Mouse (Mus musculus) heart, embryonic 11.5 days (tissue): ENCODE measurements around the gene Nr1i3. TPM values are rescaled to one million over a fixed set of nuclear protein-coding genes. Genes with fewer than 3 reads are reported as not detected.

Experiments used
- ATAC-seq: fragments of 200-750 bp; cut with Nextera tagmentation; replicated peaks from 2 replicates; pipeline ENCODE4 v1.8.0; 2017; ENCODE audit warnings: moderate library complexity; ENCODE audit not compliant: insufficient number of reproducible peaks, low FRiP score, low TSS enrichment
- H3K27ac ChIP-seq: fragments of 300-500 bp; sonication (generic); 2 replicates; pipeline ENCODE4 v1.5.1; 2014; ENCODE audit warnings: mild to moderate bottlenecking, low read depth, low read length
- H3K27me3 ChIP-seq: fragments of 300-500 bp; sonication (generic); 2 replicates; pipeline ENCODE4 v1.6.1; 2014; ENCODE audit warnings: mild to moderate bottlenecking, low read length, mixed read lengths; ENCODE audit not compliant: control insufficient read depth, insufficient read depth
- H3K36me3 ChIP-seq: fragments of 300-500 bp; sonication (generic); 2 replicates; pipeline ENCODE4 v1.6.1; 2014; ENCODE audit warnings: mild to moderate bottlenecking, low read length, moderate library complexity, mixed read lengths; ENCODE audit not compliant: control insufficient read depth, insufficient read depth
- H3K4me1 ChIP-seq: fragments of 300-500 bp; sonication (generic); 2 replicates; pipeline ENCODE4 v1.6.1; 2014; ENCODE audit warnings: low read length; ENCODE audit not compliant: control insufficient read depth, insufficient read depth
- H3K4me2 ChIP-seq: fragments of 300-500 bp; sonication (generic); 2 replicates; pipeline ENCODE4 v1.6.1; 2014; ENCODE audit warnings: mild to moderate bottlenecking, moderate library complexity
- H3K4me3 ChIP-seq: fragments of 300-500 bp; sonication (generic); 2 replicates; pipeline ENCODE4 v1.5.1; 2014; ENCODE audit warnings: low read depth, low read length
- H3K9ac ChIP-seq: fragments of 300-500 bp; sonication (generic); 2 replicates; pipeline ENCODE4 v1.6.1; 2014; ENCODE audit warnings: mild to moderate bottlenecking, low read depth, low read length, moderate library complexity
- H3K9me3 ChIP-seq: fragments of 300-500 bp; sonication (generic); replicated peaks from 2 replicates; pipeline ENCODE4 v1.6.1; 2016; ENCODE audit warnings: low read length; ENCODE audit not compliant: control insufficient read depth
- whole genome bisulfite sequencing: fragments of 180-500 bp; shearing (Covaris S2); extraction: QIAGEN DNeasy Blood & Tissue Kit; methylation state at CpG from one replicate; pipeline ENCODE4 v1.1.7; 2014; ENCODE audit not compliant: insufficient replicate concordance; 5-methylcytosine and 5-hydroxymethylcytosine counted together
- polyA plus RNA-seq: library from polyadenylated mRNA; unstranded; fragments of >200 nt; fragmentation: Nextera tagmentation; extraction: Ambion mirVana; gene quantifications from 2 replicates; pipeline ENCODE4 v1.2.1, GENCODE M21; 2014

Nr1i3 gene
- polyA plus RNA-seq, 1 experiment from 2014 or later, result 0.19 TPM

DNA sequence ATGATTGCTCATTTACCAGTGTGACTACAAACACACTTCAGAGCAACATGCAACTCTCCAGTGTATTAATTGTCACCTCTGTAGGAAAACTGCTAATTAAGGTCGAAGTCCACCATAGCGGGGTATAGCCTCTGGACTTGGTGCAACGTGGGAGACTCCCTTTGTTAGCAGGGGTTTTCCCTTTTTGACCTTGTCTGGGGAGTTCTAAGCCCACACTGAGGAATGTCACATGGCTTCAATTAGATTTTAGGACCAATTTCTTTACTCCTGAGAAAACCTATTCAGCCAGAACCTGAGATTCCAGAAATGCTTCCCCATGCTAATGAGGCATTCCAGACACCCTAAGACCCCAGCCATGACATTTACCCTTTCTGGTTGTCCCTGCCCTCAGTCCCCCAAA is 16.4 kb downstream of the Nr1i3 start:
- ATAC-seq, result no peak
- Histone ChIP-seq H3K9me3 (no peaks in the 10 kb centered on the region), H3K27ac (no peak overlapping the region)

DNA sequence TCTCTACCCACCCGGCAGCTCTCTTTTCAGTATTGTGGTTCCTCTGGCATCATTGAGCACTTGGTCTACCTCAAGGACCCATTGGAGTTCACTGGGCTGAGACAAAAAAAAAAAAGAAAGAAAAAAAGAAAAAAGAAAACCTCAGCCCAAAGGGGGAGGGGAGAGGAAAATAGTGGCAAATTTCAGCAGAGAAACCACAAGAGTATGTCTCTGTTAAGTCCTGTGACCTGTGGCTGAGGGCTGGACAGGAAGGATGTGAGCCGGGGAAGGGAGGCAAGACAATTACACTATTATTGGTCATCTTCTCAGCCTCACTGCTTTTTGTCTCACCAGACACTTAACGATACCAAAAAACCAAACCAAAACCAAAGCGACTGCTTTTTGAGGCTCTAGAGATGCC is 18.1 kb downstream of the Nr1i3 start:
- Histone ChIP-seq H3K27ac (no peak overlapping the region), H3K9ac (no peak overlapping the region), H3K4me2 (no peak overlapping the region), H3K27me3 (no peaks in the 10 kb centered on the region), H3K36me3 (peaks cover 14% of the 10 kb centered on the region), H3K4me1 (peaks cover 8% of the 10 kb centered on the region; the same call in 1 of the 2 replicates), H3K4me3 (no peak overlapping the region), H3K9me3 (no peaks in the 10 kb centered on the region)
- ATAC-seq, result no peak
- 71% methylated on average over 4 of the region's 4 CpGs for WGBS

More for the DNA sequence above, 16.4 kb downstream of the Nr1i3 start:
- WGBS, result 72% methylated on average over 3 of the region's 3 CpGs
- Histone ChIP-seq H3K4me3 (no peak overlapping the region), H3K4me1 (peaks cover 8% of the 10 kb centered on the region; the same call in 1 of the 2 replicates), H3K9ac (no peak overlapping the region), H3K27me3 (no peaks in the 10 kb centered on the region), H3K4me2 (no peak overlapping the region), H3K36me3 (peaks cover 8% of the 10 kb centered on the region; the same call in 1 of the 2 replicates)

DNA sequence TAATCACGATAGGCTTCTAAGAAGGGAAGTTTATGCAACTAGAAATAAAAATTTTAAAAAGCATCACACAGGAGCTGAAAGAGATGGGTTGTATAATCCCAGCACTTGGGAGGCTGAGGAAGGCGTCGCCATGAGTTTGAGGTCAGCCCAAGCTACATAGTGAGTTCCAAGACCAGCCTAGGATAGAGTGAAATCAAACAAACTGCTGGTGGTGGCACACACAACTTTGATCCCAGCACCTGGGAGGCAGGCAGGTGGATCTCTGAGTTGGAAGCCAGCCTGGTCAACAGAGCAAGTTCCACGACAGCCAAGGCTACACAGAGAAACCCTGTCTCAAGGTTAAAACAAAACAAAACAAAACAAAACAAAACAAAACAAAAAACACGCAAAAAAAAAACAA is 18.6 kb downstream of the Nr1i3 start:
- no peak for ATAC-seq
- no peak overlapping the region for H3K4me3 ChIP-seq
- H3K36me3 ChIP-seq, result peaks cover 14% of the 10 kb centered on the region
- H3K9me3 ChIP-seq, result no peaks in the 10 kb centered on the region
- H3K9ac ChIP-seq, result no peak overlapping the region
- H3K4me1 ChIP-seq, result peaks cover 8% of the 10 kb centered on the region; the same call in 1 of the 2 replicates
- H3K27me3 ChIP-seq, result no peaks in the 10 kb centered on the region
- H3K27ac ChIP-seq, result no peak overlapping the region
- H3K4me2 ChIP-seq, result no peak overlapping the region
- WGBS, result 83% methylated on average over 5 of the region's 5 CpGs

DNA sequence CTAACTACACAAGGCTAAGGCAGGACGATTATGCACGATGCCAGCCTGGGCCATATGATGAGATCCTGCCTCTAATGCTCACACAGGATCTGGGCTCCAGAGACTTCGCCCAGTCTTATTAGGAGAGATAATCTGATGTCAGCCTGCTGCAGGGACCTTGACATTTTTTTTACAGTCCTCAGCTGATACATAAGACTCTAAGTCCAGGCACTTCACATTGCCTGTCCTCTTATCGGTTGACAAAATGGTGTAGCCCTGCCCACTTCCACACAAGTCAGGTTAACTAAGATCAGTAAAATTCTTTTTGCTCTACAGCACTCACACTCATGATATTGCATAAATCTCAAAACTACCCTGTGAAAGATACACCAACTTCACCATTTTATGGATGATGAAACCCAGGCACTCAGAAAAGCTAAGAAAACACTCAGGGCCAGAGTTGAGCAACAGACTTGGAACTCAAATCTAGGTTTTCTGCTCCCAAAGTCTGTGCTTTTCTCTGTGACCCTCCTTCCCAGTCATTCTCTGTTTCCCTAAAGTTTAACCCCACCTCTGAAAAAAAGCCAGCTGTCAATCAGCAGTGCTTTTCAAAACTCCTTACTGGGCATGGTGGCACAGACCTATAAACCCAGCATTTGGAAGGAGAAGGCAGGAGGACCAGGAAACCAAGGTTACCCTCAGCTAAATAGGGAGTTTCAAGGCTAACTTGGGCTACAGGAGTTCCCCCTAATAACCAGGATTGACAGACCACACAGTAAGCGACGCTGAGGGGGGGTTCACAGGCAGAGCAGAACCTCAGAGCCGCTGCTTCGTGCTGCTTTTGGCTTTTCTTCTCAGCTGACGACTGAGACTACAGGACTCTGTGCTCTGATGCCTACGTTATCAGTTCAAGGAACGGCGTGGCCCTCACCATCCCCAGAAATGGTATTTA is 19.3 kb downstream of the Nr1i3 start:
- Histone ChIP-seq H3K9me3 (no peaks in the 10 kb centered on the region), H3K4me1 (peaks cover 8% of the 10 kb centered on the region; the same call in 1 of the 2 replicates), H3K27ac (0 out of 2 replicates have a peak overlapping the region, but pooled peaks have one; percentile 22), H3K9ac (no peak overlapping the region), H3K4me2 (no peak overlapping the region), H3K27me3 (no peaks in the 10 kb centered on the region), H3K36me3 (peaks cover 16% of the 10 kb centered on the region), H3K4me3 (no peak overlapping the region)
- no peak for ATAC-seq
- 50% methylated on average over 12 of the region's 12 CpGs for WGBS

DNA sequence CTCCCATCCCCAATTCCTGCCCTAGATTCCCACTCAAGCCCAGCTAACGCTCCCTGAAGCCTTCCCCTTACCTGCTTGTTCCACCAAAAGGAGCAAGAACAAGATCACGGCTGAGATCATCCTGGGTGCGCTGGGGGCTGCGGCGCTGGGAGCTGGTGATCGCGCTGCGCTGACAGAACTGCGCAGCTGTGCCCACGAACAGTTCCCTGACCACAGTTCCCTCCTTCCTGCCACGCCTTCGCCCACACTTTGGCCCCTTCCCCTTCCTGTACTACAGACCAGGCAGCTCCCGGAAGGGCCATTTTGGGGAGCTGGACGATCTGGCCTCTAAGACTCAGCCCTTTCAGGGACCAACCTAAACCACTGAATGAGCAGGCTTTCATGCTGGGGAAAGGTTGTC is 20.4 kb downstream of the Nr1i3 start, which contains the start of gene Fcer1g:
Gene Fcer1g (minus strand): TSS at position 240 of the 400 bp plus-strand sequence.
- Histone ChIP-seq H3K9me3 (no peaks in the 10 kb centered on the region), H3K9ac (no peak within 1 kb of the TSS), H3K4me1 (peaks cover 8% of the 10 kb centered on the region; the same call in 1 of the 2 replicates), H3K27ac (0 out of 2 replicates have a peak within 1 kb of the TSS, but pooled peaks have one; percentile 22), H3K4me2 (no peak within 1 kb of the TSS), H3K36me3 (peaks cover 23% of the 10 kb centered on the region), H3K27me3 (no peaks in the 10 kb centered on the region), H3K4me3 (no peak within 1 kb of the TSS)
- no peak for ATAC-seq
- WGBS, result 88% methylated on average over 14 of the region's 14 CpGs

DNA sequence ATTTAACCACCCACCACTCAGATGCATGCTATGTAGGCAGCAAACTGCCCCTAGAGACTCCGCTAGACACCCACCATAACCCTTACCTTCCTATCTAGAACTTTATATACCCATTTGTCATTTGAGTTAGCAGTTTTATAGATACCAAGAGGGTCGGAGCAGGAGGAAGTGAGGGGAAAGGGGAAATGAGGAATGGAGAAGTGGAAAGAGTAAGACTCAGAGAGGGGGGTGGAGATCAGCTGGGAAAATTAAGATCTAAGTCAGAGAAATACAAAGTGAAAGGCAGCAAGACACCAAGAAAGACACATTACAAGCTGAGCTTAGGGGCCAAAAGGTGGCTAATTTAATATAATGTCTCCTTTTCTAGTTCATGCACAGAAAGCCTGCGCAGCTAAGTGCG is 20.8 kb downstream of the Nr1i3 start:
- ATAC-seq, result no peak

DNA sequence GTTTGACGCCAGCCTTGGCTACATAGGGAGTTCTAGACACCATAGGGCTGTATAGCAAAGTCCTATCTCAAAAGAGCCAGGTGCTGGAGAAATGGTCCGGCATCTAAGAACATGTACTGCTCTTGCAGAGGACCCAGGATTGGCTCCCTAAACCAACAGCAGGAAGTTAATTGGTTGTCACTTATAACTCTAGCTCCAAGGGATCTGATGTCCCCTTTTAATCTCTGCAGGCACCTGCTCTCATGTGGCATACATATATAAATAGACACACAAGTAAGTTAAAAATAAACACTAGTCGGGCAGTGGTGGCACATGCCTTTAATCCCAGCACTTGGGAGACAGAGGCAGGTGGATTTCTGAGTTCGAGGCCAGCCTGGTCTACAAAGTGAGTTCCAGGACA is 22.0 kb downstream of the Nr1i3 start:
- peaks cover 8% of the 10 kb centered on the region; the same call in 1 of the 2 replicates for H3K4me1 ChIP-seq
- WGBS, result 71% methylated on average over 4 of the region's 4 CpGs
- H3K9me3 ChIP-seq, result no peaks in the 10 kb centered on the region
- no peaks in the 10 kb centered on the region for H3K27me3 ChIP-seq
- no peak for ATAC-seq
- peaks cover 26% of the 10 kb centered on the region for H3K36me3 ChIP-seq
- no peak overlapping the region for H3K9ac ChIP-seq
- no peak overlapping the region for H3K27ac ChIP-seq
- H3K4me2 ChIP-seq, result no peak overlapping the region
- no peak overlapping the region for H3K4me3 ChIP-seq

More for the DNA sequence above, 20.8 kb downstream of the Nr1i3 start:
- Histone ChIP-seq H3K4me1 (peaks cover 8% of the 10 kb centered on the region; the same call in 1 of the 2 replicates), H3K4me3 (no peak overlapping the region), H3K9ac (no peak overlapping the region), H3K27ac (no peak overlapping the region), H3K27me3 (no peaks in the 10 kb centered on the region), H3K36me3 (peaks cover 26% of the 10 kb centered on the region), H3K9me3 (no peaks in the 10 kb centered on the region), H3K4me2 (no peak overlapping the region)
- 90% methylated on average over 4 of the region's 4 CpGs for whole genome bisulfite sequencing

DNA sequence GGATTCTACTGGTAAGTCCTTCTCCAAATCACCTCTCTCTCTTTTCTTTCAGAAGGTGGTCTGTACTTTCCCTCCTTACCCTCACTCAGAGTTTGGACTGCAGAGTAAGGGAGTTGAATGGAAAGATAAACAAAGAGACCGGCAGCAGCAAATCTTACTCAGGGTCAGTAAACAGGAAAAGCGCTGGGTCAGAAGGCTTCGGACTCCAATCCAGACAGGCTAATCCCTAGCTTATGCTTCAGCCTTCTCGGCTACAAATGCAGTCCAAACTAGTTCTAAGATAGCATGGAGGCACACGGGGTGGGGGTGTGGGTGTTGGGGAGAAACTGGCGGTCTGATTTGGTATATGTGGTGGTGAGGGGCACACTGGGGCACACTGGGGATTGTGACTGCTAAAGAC is 23.7 kb downstream of the Nr1i3 start:
- peaks cover 8% of the 10 kb centered on the region; the same call in 1 of the 2 replicates for H3K4me1 ChIP-seq
- no peak for ATAC-seq
- 72% methylated on average over 6 of the region's 6 CpGs for WGBS
- H3K9me3 ChIP-seq, result no peaks in the 10 kb centered on the region
- no peaks in the 10 kb centered on the region for H3K27me3 ChIP-seq
- peaks cover 26% of the 10 kb centered on the region for H3K36me3 ChIP-seq
- H3K27ac ChIP-seq, result no peak overlapping the region
- H3K4me2 ChIP-seq, result no peak overlapping the region
- H3K9ac ChIP-seq, result no peak overlapping the region
- H3K4me3 ChIP-seq, result no peak overlapping the region
